Mouse (Mus musculus): ENCODE measurements around the gene Col28a1. TPM values are rescaled to one million over a fixed set of nuclear protein-coding genes. Genes with fewer than 3 reads are reported as not detected.

Gene Col28a1
- polyA plus RNA-seq, 1 experiment from 2014 or later = 0.61 TPM

GRCm38 (mm10) chr6:7971020-7971760 is 221.2 kb downstream of the Col28a1 start:
- no peaks in the 10 kb centered on the region for H3K36me3 ChIP-seq
- WGBS = 63% methylated on average over 5 of the region's 5 CpGs
- no peak overlapping the region for H3K9ac ChIP-seq (replicated peaks)
- H3K9me3 ChIP-seq = no peaks in the 10 kb centered on the region
- H3K4me1 ChIP-seq = no peaks in the 10 kb centered on the region
- H3K4me3 ChIP-seq = no peak overlapping the region
- H3K27ac ChIP-seq (replicated peaks) = no peak overlapping the region
- no peaks in the 10 kb centered on the region for H3K27me3 ChIP-seq
- ATAC-seq (replicated peaks) = no peak
- no peak overlapping the region for H3K4me2 ChIP-seq (replicated peaks)

- Histone ChIP-seq H3K9ac (replicated peaks) (no peak overlapping the region), H3K9me3 (no peaks in the 10 kb centered on the region), H3K36me3 (no peaks in the 10 kb centered on the region), H3K4me1 (no peaks in the 10 kb centered on the region), H3K27ac (replicated peaks) (no peak overlapping the region), H3K4me2 (replicated peaks) (no peak overlapping the region), H3K27me3 (no peaks in the 10 kb centered on the region), H3K4me3 (no peak overlapping the region)
- ATAC-seq (replicated peaks) = no peak
- whole genome bisulfite sequencing = 81% methylated on average over 4 of the region's 4 CpGs
These were observed 223.0 kb downstream of the Col28a1 start for GRCm38 (mm10) chr6:7969376-7969775.

- Histone ChIP-seq H3K36me3 (no peaks in the 10 kb centered on the region), H3K27me3 (no peaks in the 10 kb centered on the region), H3K9me3 (no peaks in the 10 kb centered on the region), H3K4me1 (no peaks in the 10 kb centered on the region), H3K9ac (replicated peaks) (no peak overlapping the region), H3K27ac (replicated peaks) (no peak overlapping the region), H3K4me2 (replicated peaks) (no peak overlapping the region), H3K4me3 (no peak overlapping the region)
- no peak for ATAC-seq (replicated peaks)
- WGBS = 59% methylated on average over 11 of the region's 11 CpGs
These were observed 226.4 kb downstream of the Col28a1 start for GRCm38 (mm10) chr6:7965833-7966522.

GRCm38 (mm10) chr6:7962749-7963148 is 229.7 kb downstream of the Col28a1 start:
- no peaks in the 10 kb centered on the region for H3K36me3 ChIP-seq
- H3K27me3 ChIP-seq = no peaks in the 10 kb centered on the region
- H3K4me3 ChIP-seq = no peak overlapping the region
- WGBS = 91% methylated on average over 7 of the region's 7 CpGs
- no peak overlapping the region for H3K9ac ChIP-seq (replicated peaks)
- no peaks in the 10 kb centered on the region for H3K9me3 ChIP-seq
- H3K27ac ChIP-seq (replicated peaks) = no peak overlapping the region
- ATAC-seq (replicated peaks) = no peak
- no peak overlapping the region for H3K4me2 ChIP-seq (replicated peaks)
- no peaks in the 10 kb centered on the region for H3K4me1 ChIP-seq

GRCm38 (mm10) chr6:7952208-7952607 is 240.2 kb downstream of the Col28a1 start:
- Histone ChIP-seq H3K9ac (replicated peaks) (no peak overlapping the region), H3K9me3 (no peaks in the 10 kb centered on the region), H3K36me3 (no peaks in the 10 kb centered on the region), H3K4me1 (no peaks in the 10 kb centered on the region), H3K27ac (replicated peaks) (no peak overlapping the region), H3K4me3 (no peak overlapping the region), H3K27me3 (no peaks in the 10 kb centered on the region), H3K4me2 (replicated peaks) (no peak overlapping the region)
- 38% methylated on average over 2 of the region's 2 CpGs for WGBS
- ATAC-seq (replicated peaks) = 0 out of 2 replicates have a peak, but pooled peaks have one; percentile 35

GRCm38 (mm10) chr6:7951778-7952177 is 240.6 kb downstream of the Col28a1 start:
- Histone ChIP-seq H3K4me1 (no peaks in the 10 kb centered on the region), H3K27ac (replicated peaks) (no peak overlapping the region), H3K36me3 (no peaks in the 10 kb centered on the region), H3K9ac (replicated peaks) (no peak overlapping the region), H3K9me3 (no peaks in the 10 kb centered on the region), H3K27me3 (no peaks in the 10 kb centered on the region), H3K4me2 (replicated peaks) (no peak overlapping the region), H3K4me3 (no peak overlapping the region)
- no peak for ATAC-seq (replicated peaks)

Other genes starting within 250 kb of the Col28a1 start
- 24.5 and 25.5 TPM in 2 replicates for gene Mios, start 16.6 kb upstream of the Col28a1 start, polyA plus RNA-seq (2015; fragmentation: Nextera tagmentation; extraction: Ambion mirVana)
- 102 and 115 TPM in 2 replicates for gene Rpa3, start 66.6 kb upstream of the Col28a1 start, polyA plus RNA-seq (2015; fragmentation: Nextera tagmentation; extraction: Ambion mirVana)
- 40.1 and 42.7 TPM in 2 replicates for gene Umad1, start 66.7 kb upstream of the Col28a1 start, polyA plus RNA-seq (2015; fragmentation: Nextera tagmentation; extraction: Ambion mirVana)
- gene Gm45062, start 66.8 kb upstream of the Col28a1 start, polyA plus RNA-seq (2015; fragmentation: Nextera tagmentation; extraction: Ambion mirVana) = 21.2 and 21.8 TPM in 2 replicates

Data from forebrain, embryonic 15.5 days (tissue).